Mouse (Mus musculus): ENCODE results near the gene Golm1.
"Not testable (repeated sequence)": the region's sequence is repeated elsewhere in the genome, so short reads cannot be mapped to it uniquely, and the experiment has no call there.

Golm1 gene

DNA sequence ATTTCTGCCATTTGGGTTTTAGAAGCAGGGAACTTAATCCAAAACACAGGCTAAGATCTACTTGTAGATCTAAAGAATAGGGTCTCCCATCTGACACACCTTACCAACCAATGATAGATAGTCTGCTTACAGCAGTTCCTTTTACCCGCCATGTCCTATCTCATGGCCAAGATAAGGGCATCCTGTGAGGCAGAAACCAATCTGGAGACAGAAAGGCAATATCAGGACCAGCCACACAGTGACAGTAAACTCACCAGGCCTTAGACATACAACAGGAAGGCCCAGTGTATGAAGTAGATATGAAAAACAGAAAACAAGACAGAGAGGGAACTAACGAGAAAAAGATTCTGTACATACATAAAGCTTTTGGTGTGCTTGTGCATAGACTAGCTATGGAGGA lies 32.8 kb downstream of the Golm1 start:
- no peak for DNase-seq

DNA sequence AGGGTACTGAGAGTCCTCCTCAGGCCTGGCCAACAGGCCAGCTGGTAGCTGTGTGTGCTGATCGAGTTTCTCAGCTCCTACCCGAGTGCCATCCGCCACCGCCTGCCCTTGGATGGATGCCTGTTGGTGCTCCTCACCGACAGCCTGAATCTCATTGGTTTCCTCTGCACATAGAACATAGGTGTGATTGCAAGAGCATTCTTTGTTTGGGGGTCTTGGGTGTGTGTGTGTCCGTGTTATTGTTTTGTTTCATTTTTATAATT lies 35.5 kb downstream of the Golm1 start:
- no peak for DNase-seq

DNA sequence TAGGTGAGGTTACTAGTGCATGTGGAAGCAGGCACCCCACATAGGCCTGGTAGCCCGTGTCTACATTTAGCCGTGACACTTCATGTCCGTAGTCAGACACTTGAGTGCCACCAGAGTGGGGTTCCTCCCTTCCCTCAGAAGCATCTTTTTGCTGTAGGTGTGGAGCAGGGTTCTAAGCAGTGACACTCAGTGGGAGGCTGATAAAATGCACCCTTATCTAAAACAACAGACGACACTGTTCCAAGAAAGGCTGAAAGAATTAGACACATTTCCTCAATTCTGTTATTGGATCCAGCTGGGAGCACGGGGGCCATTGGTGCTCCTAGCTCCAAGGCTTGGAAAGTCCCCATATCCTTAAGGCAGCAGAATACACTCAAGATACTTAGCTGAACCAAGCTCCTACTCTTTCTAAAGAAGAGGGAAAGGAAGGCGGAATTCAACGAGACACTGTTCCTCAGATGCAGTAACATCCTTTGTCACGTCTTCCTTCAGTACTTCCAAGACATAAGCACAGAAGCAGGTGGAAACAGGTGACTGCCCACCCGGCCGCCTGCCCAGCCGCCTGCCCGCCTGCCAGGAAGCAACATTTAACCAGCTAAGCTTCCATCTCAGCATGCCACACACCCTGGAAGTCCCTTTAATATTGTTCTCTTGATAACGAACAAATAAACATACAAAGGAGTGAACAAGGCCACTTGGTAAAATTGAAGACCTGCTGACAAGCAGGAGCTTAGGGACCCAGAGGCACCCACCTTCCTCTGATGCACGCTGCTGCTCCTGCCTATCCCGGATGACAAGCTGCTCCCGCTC lies 36.0 kb downstream of the Golm1 start:
- DNase-seq: no peak

DNA sequence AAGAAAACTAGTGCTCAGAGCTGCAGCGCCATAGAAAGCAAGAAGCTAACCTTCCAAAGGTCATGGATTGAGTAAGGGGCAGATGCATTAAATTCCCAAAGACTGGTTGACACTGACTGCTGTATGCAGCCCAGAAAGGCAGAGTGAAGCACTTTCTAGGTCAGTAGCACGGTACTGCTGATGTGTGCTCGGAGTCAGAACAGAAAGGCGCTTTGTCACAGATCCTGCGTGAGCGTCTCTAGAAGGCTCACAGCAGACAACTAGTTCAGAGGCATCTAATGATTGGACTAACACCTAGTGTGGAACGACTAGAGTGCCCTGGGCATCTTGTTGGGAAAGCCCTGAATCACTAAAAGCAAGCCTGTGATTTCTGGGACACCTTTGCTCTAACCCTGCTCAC lies 37.8 kb downstream of the Golm1 start:
- DNase-seq: no peak

DNA sequence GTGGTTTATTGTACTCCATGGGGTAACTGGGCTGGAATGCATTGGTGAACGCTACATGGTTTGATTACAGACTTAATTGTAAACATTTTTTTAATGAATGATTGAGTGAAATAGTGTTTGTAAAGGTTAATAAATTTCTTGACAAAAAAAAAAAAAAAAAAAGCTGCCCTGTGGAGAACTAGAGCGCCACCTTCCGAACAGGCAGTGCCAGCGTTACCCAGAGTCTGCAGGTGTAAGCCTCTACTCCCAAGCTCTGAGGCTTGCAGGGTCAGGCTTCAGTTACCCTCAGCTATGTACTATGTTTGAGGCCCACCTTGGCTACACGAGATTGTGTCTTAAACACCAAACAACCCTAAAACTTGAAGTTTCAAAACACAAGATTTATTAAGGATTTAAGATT lies 41.0 kb downstream of the Golm1 start:
- DNase-seq: no peak

DNA sequence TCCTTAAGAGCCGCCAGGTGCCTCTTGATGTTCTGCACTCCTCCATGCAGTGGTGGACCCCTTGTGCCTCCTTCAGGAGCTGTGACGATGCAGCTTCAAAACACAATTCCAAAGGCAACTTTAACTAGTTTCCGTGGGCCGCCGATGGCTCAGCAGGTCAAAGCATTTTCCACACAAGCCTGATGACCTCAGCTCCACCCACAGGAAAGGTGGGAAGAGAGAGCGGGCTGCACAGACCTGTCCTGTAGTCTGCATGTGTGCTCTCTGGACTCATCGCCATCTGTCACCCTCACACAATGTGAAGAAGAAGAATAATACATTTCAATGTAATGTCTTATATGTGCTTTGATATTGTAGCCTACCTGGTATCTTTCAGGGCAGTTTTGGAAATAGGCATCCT lies 48.9 kb downstream of the Golm1 start:
- DNase-seq: no peak

DNA sequence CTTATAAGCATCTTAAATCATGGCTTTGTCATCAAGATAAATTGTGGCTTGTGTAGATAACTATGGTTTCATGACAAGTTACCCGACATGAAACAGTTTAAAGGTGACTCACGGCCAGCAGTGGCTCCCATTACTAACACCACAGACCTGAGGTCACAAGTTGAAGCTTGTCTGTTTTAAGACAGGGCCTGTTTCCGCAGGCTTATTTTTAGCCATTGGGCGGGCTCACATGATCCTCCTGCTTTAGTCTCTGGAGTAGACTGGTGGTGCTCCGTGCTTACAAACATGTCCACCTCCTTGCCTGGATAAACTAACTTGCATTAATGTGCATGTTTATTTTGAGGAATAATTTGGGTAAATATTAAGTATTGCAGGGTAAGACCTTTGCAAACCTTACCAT lies 50.7 kb downstream of the Golm1 start:
- no peak for DNase-seq

DNA sequence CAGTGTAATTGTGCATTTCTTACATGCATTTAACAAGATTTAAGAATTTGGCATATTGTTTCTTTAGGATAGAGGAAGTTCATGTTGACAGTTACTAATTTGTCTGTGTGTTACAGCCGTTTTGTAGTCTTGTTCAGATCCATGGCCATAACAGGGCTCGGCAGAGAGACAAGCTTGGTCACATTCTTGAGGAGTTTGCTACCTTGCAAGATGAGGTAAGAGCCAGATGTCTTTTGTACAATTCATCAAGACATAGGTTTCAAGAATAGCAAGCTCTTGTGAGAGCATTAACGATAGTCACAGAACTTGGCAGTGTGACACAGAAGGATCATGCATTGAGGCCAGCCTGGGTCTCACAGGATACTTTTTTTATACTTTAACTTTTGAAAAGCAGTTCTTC lies 51.2 kb downstream of the Golm1 start:
- DNase-seq: no peak

DNA sequence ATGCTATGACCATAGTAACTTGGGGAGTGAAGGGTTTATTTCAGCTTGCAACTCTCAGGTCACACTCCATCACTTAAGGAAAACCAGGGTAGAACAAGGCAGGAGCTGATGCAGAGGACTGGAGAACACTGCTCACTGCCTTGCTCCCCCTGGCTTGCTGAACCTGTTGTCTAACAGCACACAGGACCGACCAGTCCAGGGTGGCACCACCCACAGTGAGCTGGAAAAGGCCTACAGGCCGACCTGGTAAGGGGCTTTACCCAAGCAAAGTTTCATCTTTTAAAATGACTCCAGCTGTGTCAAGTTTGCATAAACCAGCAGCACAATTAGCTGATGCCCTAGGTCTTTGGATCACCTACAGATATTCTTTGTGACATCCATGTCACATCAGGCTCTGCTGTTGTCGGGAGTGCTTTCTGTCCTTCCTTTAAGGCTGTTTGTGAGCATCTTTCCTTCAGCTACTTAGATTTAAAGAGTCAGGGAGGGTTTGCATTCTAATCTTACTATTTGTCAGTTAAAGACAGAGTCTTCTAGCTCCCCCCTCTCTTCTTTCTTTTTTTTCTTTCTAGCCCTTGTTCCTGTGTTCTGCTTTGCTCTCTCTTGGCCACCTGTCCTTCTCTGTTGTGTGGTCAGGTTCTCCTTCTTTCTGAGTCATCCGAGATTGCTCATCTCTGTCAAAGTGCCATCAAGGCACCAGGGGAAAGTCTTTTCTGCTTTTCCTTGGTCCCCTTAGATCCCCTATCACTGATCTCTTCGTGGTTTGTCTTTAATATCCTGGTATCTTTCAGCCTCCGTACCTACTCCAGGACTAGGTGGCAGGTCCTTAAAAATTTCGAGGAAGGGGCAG lies 53.7 kb downstream of the Golm1 start:
- DNase-seq: no peak

DNA sequence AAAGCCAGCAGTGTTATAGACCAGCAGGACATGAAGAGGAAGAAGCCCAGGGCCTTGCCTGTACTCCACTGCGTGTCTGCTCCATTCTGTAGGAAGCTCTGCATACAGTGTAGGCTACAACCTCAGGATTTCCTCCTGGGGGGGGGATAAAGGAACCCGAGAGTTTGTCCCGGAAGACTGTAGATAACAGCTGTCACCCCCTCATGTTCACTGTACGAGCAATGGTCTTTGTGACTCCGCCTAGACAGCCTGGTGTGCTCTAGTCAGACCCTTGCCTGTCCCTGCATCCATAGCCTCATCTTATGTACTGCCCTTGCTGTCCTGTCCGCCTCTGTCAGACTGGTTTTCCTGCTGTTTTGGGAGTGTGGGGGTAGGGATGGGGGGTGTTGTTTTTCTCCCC lies 57.1 kb downstream of the Golm1 start:
- DNase-seq: no peak

DNA sequence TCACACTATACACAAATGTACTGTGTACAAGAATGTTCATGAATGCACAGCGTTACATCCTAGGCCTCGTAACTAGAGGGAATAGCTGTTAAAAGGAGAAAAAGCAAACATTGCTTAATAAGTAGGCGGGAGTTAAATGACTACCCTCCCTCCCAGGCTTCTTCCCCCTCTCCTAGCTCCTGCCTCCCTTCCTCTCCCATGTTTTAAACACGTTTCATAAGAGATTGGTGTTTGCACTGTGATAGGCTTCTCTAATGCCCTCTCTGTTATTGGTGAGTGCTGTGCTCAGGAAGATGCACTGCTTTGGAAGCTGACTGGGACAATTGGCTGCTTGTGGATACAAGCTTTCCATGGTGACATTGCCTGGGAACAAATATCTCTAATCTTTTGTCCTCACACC lies 60.1 kb downstream of the Golm1 start:
- no peak for DNase-seq

DNA sequence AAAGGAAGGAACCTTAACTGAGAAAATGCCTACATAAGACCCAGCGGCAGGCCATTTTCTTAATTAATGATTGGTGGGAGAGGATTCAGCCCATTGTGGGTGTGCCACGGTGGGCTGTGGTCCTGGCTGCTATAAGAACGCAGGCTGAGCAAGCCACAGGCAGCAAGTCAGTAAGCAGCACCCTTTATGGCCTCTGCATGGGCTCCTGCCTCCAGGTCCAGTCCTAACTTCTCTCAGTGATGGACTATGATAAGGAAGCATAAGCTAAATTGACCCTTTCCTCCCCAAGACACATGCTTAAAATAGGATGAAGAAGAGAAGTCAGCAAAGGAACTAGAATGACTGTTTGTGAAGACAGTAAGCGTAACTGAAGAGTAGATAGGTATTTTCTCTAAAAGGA lies 60.5 kb downstream of the Golm1 start:
- no peak for DNase-seq

DNA sequence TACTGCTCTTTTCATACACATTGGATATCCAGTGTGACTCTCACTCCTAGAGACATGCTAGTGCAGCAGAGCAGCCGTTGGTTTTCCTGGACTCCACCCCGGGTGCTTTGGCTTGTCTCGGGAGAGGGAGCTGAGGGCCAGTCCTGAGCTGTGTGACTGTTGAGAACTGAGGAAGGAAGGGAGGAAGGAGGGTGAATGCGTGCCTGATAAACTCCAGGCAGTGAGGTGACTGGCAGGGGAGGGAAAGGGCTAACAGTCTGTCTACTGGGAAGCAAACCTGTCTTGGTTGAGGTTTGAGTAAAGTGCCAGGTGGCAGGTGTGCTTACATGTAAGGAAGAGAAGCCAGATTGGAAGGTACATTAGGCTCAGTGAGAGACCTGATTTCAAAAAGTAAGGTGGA lies 61.7 kb downstream of the Golm1 start:
- DNase-seq: no peak

DNA sequence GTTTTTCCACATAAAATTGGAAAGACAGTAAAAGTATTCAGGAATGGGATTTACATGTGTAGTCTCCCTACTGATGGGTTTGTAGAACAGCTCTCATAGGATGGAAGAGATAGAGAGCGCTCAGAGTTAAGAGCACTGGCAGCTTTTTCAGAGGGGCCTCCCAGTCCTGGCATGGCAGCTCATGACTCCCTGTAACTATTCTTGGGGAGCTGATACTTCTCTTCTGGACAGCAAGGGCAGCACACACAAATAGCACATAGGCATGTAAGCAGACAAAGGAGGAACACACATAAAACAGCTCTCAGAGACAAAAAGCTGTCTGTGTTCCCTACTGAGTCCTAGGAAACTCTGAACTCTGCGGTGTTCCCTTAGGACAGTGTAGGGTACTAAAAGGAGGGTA lies 65.2 kb downstream of the Golm1 start:
- no peak for DNase-seq

DNA sequence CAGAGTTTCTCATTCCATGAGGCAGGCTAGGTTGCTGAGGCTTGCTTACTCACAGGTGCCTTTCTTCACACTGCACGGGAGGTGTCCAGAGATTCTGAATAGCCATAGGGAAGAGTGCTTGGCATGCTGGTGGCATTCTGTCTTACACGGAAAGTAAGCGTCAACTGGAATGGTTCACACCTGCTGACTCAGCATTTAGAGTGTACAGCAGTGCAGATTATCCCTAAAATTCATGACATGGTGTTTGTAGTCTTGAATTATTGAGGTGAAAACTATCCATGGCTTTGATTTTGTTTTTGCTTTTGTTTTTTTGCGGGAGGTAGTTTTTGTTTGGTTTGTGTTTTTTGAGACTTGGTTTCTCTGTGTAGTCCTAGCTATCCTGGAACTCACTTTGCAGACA lies 65.7 kb downstream of the Golm1 start:
- no peak for DNase-seq

DNA sequence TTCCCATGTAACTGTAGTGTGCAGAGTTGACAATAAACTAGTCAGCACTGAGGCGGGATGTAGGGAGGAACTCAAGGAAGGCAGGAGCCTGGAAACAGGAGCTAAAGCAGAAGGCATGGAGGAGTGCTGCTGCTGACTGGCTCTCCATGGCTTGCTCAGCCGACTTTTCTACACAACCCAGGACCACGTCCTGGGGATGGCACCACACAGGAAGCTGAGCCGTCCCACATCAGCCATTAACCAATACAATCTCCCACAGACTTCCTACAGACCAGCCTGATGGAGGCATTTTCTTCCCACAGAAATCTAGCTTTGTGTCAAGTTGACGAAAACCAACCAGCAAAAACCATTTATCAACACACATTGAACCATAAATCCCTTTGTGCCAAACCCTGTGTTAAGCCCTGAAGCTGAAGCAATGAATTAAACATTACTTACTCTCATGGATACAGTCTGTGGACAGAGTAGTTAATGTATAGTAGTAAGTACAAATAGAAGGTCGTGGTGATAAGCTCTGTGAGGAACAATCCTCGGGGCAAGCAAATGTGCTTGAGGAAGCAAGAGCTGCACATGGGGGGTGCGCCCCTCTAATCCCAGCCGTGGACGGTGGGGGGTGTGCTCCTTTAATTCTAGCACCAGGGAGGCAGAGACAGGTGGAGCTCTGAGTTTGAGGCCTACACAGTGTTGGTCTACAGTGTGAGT lies 70.2 kb downstream of the Golm1 start:
- DNase-seq: no peak

DNA sequence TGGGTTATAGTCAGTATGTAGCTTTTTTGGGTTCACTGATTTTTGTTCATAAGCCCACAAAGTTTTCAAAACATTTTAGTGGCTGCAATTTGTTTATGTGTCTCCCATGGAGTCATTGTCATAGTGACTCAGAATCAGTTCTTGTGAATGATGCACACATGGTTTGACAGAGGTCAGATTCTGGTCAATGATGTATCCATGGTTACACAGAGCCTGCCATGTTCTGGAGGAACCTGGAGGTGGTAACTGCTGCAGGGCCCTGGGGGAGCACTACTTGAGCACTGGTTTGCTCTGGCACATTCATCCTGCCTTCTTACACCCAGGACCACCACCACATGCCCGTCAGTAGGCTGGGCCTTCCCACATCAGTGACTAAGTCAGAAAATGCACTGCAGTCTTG lies 71.1 kb downstream of the Golm1 start:
- no peak for DNase-seq

DNA sequence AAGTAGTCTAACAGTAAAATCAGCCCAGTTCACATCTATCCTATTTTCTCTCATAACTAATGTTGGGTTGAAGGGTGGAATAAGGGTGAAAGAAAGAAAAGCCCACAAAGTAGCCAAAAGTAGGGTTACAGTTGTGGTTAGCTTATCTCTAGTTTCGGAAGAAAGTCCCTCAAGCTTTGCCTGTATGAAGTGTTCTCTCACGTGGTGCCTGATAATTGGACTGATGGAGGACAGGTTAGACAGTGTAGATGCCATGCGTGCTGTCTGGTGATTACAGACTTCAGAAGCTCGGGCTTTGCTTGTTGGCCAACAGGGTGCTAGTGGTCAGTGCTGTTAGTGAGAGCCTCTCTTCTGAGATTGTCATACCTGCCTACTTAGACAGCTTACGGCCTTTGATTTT lies 72.5 kb downstream of the Golm1 start:
- no peak for DNase-seq

DNA sequence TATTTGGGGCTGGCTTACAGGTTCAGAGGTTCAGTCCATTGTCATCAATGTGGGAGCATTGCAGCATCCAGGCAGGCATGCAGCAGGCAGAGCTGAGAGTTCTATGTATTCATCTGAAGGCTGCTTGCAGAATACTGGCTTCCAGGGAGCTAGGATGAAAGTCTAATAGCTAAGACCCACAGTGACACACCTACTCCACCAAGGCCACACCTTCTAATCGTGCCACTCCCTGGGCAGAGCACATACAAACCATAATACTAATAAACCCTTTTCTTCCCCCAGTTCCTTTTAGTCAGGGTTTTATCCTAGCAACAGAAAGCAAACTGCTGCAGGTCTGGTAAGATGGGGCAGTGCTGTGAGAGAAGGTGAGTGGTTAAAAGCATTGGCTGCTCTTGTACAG lies 83.0 kb downstream of the Golm1 start:
- DNase-seq: no peak

DNA sequence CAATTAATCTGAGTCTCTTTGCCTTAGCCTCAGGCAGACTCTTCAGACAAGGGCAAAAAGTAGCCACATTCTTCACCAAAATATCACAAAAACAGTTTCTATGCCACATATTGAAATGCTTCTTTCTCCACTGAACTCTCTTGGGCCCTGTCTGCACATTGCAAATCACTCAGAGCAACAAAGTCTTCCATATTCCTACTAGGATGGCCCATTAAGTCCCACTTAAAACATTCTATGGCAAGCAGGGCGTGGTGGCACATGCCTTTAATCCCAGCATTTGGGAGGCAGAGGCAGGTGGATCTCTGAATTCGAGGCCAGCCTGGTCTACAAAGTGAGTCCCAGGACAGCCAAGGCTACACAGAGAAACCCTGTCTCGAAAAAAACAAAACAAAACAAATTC lies 83.6 kb downstream of the Golm1 start:
- not testable (repeated sequence) for DNase-seq

DNA sequence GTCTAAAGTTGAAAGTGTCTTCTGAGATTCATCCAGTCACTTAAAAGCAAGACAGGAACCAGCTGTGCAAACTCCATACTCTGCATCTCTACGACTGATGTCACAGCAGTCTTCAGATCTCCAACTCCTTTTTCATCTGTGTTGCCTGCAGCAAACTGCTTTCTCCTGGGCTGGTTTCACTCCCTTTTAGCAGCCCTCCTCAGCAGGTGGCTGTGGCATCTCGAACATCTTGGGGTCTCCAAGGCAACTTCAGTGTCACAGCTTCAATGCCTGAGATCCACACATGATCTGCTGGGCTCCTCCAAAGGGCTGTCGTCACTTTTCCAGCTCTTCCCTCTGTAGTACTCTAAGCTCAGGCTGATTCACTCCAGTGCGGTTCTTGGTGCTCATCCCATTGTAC lies 84.9 kb downstream of the Golm1 start:
- no peak for DNase-seq

DNA sequence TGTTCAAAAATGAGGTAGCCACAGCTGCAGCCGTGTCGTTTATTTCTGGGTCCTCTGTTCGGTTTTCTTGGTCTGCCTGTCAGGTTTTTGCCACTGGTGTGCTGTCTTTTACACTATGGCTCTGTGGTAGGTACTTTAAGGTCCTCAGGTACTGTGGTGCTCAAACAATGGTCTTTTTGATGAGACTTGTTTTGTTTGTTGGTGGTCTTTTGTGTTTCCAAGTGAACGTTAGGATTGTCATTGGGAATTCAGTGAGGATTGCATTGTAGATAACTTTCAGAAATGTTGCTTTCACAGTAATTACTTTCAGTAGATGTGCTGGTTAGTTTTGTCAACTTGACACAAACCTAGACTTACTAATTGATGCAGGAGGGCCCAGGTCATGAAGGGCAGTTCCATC lies 85.9 kb downstream of the Golm1 start:
- no peak for DNase-seq

DNA sequence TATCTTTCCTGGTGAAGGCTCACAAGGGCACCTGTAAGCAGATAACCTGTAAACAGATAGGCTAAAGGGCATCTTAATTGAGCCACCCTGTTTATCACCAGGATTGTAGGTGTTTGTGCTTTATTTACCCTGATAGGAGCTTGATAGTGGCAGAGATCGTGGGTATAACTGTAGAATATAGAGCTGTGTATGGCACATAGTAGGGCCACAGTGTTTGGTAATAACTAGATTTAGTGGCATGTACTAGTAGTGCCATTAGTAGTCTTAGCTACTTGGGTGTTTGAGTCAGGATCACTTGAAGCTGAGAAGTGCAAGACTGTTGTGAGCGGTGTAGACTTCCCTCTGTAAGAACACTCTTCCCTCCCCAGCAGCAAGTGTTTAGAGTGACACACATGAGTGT lies 88.4 kb downstream of the Golm1 start:
- no peak for DNase-seq

DNA sequence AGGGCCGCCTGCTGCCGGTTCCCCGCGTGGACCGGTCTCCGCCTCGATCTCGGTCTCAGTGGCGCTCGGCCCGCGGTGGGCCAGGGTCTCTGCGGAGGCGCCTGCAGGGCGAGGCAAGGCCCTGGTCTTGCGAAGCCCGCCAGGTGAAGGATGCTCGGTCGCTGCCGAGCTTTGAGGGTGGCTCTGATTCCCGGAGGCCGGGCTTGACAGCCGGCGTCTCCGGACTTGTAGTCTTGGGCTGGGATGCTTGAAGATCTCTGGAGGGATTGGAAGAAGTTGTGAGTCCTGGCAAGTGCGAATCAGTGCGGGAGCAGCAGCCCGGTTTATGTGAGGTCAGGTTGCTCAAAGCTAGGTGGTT lies 90.0 kb downstream of the Golm1 start:
- DNase-seq: peak in 1 of 2 experiments; percentile 39

All from B cell, adult 2 months (primary cell).